Mouse (Mus musculus) layer of hippocampus, adult 9-10 months (tissue): Measurements from ENCODE around the gene Polr2m.

Source experiments
- DNase-seq: peaks from one replicate; pipeline ENCODE4 v3.0.0; 2022; ENCODE audit warnings: low spot score

Polr2m gene

DNA sequence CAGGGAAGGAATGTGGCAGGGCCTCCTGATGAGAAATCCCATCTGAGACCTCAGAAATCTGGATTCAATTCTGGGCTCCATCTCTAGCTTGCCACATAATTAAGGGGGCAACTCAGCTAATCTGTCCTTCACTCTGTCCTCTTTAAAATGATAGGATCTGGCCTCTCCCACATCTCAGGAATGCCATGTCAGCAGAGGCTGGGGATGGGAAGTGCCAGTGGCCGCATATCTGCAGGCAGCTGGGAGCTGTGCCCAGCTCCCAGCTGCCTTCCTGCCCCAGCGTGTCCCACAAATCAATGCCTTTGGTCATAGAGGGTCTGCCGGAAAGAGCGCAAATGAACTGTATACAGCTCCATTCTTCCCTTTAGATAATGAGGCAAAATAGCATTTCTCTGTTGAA lies 18.3 kb downstream of the Polr2m start:
- DNase-seq = no peak

DNA sequence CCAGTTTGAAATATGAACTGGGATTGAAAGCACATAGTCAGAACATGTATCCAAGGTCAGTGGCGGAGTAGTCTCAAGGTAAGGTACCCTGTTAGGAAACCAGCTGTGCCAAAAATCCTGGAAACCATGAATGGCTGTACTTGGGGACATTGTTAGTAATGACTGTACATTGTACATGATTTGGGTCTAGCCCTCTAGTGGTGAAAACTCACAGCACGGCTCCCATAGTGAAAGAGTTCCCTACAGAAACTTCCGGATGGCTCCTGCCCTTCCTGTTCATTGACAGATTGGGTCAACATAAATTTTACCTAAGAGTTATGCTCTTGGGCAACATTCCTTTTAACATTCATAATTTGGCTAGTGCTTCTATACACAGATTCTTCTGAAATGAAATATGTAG lies 19.6 kb downstream of the Polr2m start:
- no peak for DNase-seq

- DNase-seq = no peak
Measured at GRCm38 (mm10) chr9:71463072-71463667, 22.6 kb downstream of the Polr2m start.

DNA sequence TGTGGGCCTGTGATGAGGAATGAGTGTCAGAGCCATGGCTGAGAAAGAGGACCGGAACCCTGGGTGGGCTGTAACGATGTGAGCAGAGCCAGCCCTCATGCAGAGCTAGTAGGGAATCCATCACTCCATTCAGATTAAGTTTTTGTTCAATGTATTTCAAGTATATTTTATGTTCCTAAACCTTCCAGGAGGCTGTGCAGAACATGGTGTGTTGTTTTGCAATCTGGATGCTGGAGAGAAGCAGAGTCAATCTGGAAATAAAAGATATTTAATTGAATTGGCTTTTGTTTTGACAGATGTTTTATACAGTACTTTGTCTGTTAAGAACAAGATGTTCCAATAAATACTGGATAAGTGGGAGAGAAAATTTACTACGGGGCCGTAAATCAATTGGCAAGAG lies 29.0 kb downstream of the Polr2m start:
- no peak for DNase-seq

DNA sequence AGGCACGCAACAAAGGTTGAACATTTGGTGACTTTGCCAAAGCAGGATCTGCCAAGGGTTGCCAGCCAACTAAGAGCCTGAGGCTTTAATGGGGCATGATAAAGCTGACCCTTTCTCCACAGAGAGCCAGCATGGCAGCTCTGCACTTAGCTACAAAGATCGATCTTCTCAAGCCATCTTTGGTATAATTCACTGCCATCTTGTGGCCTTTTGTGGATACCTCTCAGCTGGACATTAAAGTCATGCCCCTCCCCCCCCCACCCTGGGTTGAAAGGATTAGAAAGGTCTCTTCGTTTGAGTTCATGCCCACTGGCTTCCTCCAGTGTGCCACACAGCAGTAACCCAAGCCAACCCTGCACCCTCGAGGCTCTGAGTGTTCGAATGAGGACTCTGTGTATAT lies 31.8 kb downstream of the Polr2m start:
- no peak for DNase-seq

DNA sequence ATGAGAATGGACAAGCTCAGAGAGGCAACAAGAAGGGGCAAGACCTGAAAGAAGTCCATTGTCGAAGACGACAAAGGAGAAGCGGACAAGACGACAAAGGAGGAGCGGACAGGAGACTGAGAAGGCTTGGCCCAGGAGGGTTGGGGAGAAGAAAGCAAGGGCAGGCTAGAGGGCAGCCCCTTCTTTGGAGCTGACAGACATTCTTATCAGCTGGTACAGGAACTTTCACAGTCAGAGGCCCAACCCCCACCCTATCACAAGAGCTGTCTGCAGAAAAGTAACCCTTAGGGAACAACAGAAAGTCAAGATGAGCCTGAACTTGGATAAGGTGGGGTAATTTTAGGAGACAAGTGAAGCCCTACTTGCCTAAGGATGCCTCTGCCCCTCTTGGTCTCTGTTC lies 32.4 kb downstream of the Polr2m start:
- DNase-seq = no peak

DNA sequence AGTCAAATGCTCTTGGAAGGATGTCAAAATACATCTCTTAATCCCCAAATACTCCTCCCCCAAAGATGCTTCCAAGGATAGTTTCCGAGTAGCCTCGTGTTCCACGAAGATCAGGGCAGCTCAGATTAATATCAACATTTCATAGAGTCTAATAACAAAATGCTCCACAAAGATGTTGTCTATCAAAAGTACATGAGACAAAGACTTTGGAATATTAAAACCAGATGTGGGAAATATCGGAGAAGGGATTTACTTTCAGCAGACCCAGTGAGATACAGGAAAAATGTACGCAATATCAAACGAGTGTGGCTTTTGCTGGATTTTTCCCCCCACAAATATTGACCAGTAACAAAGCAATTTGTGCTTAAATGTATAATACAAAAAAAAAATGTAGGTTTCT lies 35.1 kb downstream of the Polr2m start:
- no peak for DNase-seq

- DNase-seq = peak; percentile 50
Measured at GRCm38 (mm10) chr9:71447573-71447972, 38.2 kb downstream of the Polr2m start.

GRCm38 (mm10) chr9:71445308-71445707 lies 40.4 kb downstream of the Polr2m start:
- DNase-seq = no peak

GRCm38 (mm10) chr9:71438146-71438545 lies 47.6 kb downstream of the Polr2m start:
- DNase-seq = no peak
